Mouse (Mus musculus) NIH3T3 (cell line): ENCODE results near the gene Tbccd1.
A peak's percentile ranks its signal among the peaks of the same experiment; 100 is the strongest.

Experiments
- DNase-seq: peaks from one replicate; pipeline ENCODE4 v3.0.0-alpha.2; 2012; ENCODE audit warnings: low read depth

The Tbccd1 gene

GRCm38 (mm10) chr16:22872397-22872796, 14.9 kb upstream of the Tbccd1 start:
- DNase-seq: no peak

- DNase-seq: peak; percentile 11
These were observed 696 bp downstream of the Tbccd1 start for GRCm38 (mm10) chr16:22856773-22857172.

- no peak for DNase-seq
These were observed 4.8 kb downstream of the Tbccd1 start for GRCm38 (mm10) chr16:22852709-22853108.

- peak; percentile 90 for DNase-seq
These were observed 9.1 kb downstream of the Tbccd1 start for GRCm38 (mm10) chr16:22848331-22848730.

GRCm38 (mm10) chr16:22847686-22848085, 9.8 kb downstream of the Tbccd1 start:
- DNase-seq: peak; percentile 57

- DNase-seq: no peak
These were observed 12.0 kb downstream of the Tbccd1 start for GRCm38 (mm10) chr16:22845481-22845880.

GRCm38 (mm10) chr16:22844834-22845233, 12.6 kb downstream of the Tbccd1 start:
- no peak for DNase-seq

- DNase-seq: peak; percentile 17
These were observed 13.2 kb downstream of the Tbccd1 start for GRCm38 (mm10) chr16:22844061-22844801.

GRCm38 (mm10) chr16:22842871-22843270, 14.6 kb downstream of the Tbccd1 start:
- DNase-seq: no peak

GRCm38 (mm10) chr16:22839146-22839857, 18.2 kb downstream of the Tbccd1 start:
- DNase-seq: peak; percentile 85

- DNase-seq: no peak
These were observed 24.4 kb downstream of the Tbccd1 start for GRCm38 (mm10) chr16:22832932-22833525.

- peak; percentile 52 for DNase-seq
These were observed 36.7 kb downstream of the Tbccd1 start for GRCm38 (mm10) chr16:22820731-22821130.

GRCm38 (mm10) chr16:22811477-22811876, 46.0 kb downstream of the Tbccd1 start, which contains the start of gene Crygs:
Crygs (minus strand) TSS chr16:22811577.
- DNase-seq: peak; percentile 31

- peak; percentile 78 for DNase-seq
These were observed 49.9 kb downstream of the Tbccd1 start for GRCm38 (mm10) chr16:22807468-22808070.

- no peak for DNase-seq
These were observed 54.7 kb downstream of the Tbccd1 start for GRCm38 (mm10) chr16:22802786-22803185.

GRCm38 (mm10) chr16:22800849-22801109, 56.7 kb downstream of the Tbccd1 start:
- peak; percentile 16 for DNase-seq

GRCm38 (mm10) chr16:22800026-22800848, 57.2 kb downstream of the Tbccd1 start:
- no peak for DNase-seq

- no peak for DNase-seq
These were observed 58.9 kb downstream of the Tbccd1 start for GRCm38 (mm10) chr16:22798520-22798919.

GRCm38 (mm10) chr16:22797521-22797920, 59.9 kb downstream of the Tbccd1 start:
- no peak for DNase-seq

- peak; percentile 51 for DNase-seq
These were observed 62.0 kb downstream of the Tbccd1 start for GRCm38 (mm10) chr16:22795497-22795896.

- no peak for DNase-seq
These were observed 66.2 kb downstream of the Tbccd1 start for GRCm38 (mm10) chr16:22791235-22791634.

- peak; percentile 13 for DNase-seq
These were observed 67.5 kb downstream of the Tbccd1 start for GRCm38 (mm10) chr16:22789908-22790367.
